Mouse (Mus musculus) G1E (cell line): ENCODE measurements around the gene Tescl. TPM values are rescaled to one million over a fixed set of nuclear protein-coding genes. Genes with fewer than 3 reads are reported as not detected.

Experiments used
- ATAC-seq: 2 replicates; pipeline ENCODE4 v1.8.0; 2016; ENCODE audit warnings: mild to moderate bottlenecking; ENCODE audit not compliant: insufficient number of reproducible peaks, poor library complexity, low FRiP score, severe bottlenecking; ENCODE audit errors: extremely low read depth
- DNase-seq: peaks from one replicate; pipeline ENCODE4 v3.0.0; 2012; ENCODE audit warnings: low spot score
- H3K27me3 ChIP-seq: 2 replicates; pipeline ENCODE4 v1.6.1; 2012; ENCODE audit warnings: mild to moderate bottlenecking, low read length, inconsistent platforms; ENCODE audit not compliant: insufficient read depth
- H3K36me3 ChIP-seq: replicated peaks from 2 replicates; pipeline ENCODE3; 2012; ENCODE audit warnings: mild to moderate bottlenecking, inconsistent platforms
- H3K4me1 ChIP-seq: 2 replicates; pipeline ENCODE4 v1.6.1; 2012; ENCODE audit warnings: low read depth, low read length, inconsistent platforms, mixed read lengths; ENCODE audit not compliant: insufficient read depth
- H3K4me3 ChIP-seq: 2 replicates; pipeline ENCODE4 v1.5.1; 2012; ENCODE audit warnings: low read depth, mild to moderate bottlenecking, inconsistent platforms, low read length, moderate library complexity, mixed read lengths
- H3K9me3 ChIP-seq: replicated peaks from 2 replicates; pipeline ENCODE4 v1.6.1; 2012; ENCODE audit warnings: inconsistent platforms
- CTCF ChIP-seq: IDR thresholded peaks from 2 replicates; pipeline ENCODE4 v1.5.1; 2012; ENCODE audit warnings: low read depth, low read length, inconsistent platforms, mixed read lengths
- GATA1 ChIP-seq: IDR thresholded peaks from 2 replicates; pipeline ENCODE4 v1.6.1; 2012; ENCODE audit warnings: borderline replicate concordance, low read length, inconsistent platforms, mixed read lengths
- GATA2 ChIP-seq: IDR thresholded peaks from 2 replicates; pipeline ENCODE4 v1.6.1; 2012; ENCODE audit warnings: low read depth, low read length, inconsistent platforms, borderline replicate concordance
- POLR2AphosphoS5 ChIP-seq: IDR thresholded peaks from 2 replicates; pipeline ENCODE4 v1.6.1; 2012; ENCODE audit warnings: low read depth, low read length, inconsistent platforms; ENCODE audit not compliant: insufficient replicate concordance
- TAL1 ChIP-seq: conservative IDR thresholded peaks from 2 replicates; pipeline ENCODE4 v1.6.1; 2012; ENCODE audit warnings: low read depth, low read length, inconsistent platforms, mixed read lengths
- polyA plus RNA-seq: library from polyadenylated mRNA; stranded (reverse); fragments of >175 nt; gene quantifications from 2 replicates; pipeline ENCODE4 v1.2.3, GENCODE M21; 2012
- total RNA-seq, 2 experiments: library from RNA; stranded (forward) in 1 of 2; stranded (reverse) in 1 of 2; fragments of 200-1000 nt in 1 of 2; fragments of >200 nt in 1 of 2; fragmentation: Nextera tagmentation in 1 of 2; gene quantifications; 2 replicates each; pipeline ENCODE4 v1.2.3; 2014 to 2017

Tescl gene
- not detected in 2 replicates for total RNA-seq (2014; fragmentation: Nextera tagmentation)
- not detected in 2 replicates for total RNA-seq (2017)
- polyA plus RNA-seq: not detected in 2 replicates

DNA sequence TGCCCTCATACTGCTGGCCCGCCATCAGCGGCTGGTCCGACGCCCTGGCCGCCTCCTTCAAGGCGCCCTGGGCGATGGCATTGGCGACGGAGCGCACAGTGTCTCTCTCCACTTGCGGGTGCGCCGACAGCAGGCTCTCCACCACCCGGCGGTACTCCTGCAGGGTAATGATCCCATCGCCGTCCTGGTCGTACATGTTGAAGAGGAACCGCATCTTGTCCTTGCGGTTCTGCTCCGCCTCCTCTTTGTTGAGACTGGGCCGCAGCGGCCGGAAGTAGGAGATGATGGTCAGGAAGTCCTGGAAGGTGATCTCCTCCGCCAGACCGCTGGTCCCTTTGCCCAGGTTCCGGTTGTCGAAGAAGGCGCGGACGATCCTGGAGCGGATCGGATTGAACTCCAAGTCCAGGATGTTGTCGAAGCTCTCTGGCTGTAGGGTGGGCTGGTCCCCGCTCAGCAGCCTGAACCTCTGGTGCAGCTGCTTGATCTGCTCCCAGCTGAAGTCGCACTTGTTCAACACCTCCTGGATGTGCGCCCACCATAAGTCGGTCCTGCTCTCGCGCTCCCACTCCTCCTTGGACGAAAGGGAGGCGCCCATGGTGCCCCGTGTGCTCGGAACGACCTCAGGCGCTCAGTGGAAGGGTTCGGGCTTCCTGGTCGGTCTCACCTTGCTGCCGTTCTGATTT is at the start of gene Tescl:
Tescl (minus strand) TSS at position 633 of the 683 bp plus-strand sequence.
- TF ChIP-seq POLR2AphosphoS5 (no peak), GATA2 (no peak), TAL1 (no peak), GATA1 (no peak), CTCF (no peak)
- Histone ChIP-seq H3K4me1 (no peaks in the 10 kb centered on the region), H3K36me3 (no peaks in the 10 kb centered on the region), H3K9me3 (no peaks in the 10 kb centered on the region), H3K4me3 (no peak within 1 kb of the TSS), H3K27me3 (peaks cover 19% of the 10 kb centered on the region)
- ATAC-seq: no peak
- DNase-seq: no peak

DNA sequence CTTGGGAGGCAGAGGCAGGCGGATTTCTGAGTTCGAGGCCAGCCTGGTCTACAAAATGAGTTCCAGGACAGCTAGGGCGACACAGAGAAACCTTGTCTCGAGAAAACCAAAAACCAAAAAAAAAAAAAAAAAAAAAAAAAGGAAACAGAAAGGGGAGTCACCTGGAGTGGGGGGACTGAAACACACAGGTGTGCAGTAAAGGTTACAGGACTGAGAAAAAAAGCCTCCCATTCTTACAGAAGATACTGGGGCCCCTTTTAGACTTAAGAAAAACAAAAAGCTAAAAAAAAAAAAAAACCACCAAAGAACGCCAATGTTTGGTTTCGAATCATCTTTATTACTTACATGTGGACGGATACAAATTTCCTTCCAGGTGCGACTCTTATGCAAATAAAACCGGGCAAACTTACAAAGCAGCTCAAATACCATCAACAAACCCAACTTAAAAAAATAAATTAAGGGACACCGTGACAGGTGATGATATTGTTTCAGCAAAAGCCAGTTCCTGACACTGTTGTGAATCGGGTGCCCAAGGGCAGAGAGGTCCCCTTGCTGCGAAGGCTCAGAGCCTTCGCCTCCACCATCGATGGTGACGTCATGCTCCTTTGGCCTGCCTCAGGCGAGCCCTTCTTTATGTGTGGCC is 49.1 kb upstream of the Tescl start:
- H3K4me1 ChIP-seq: peaks cover 91% of the 10 kb centered on the region
- H3K36me3 ChIP-seq: peaks cover 99% of the 10 kb centered on the region
- H3K9me3 ChIP-seq: no peaks in the 10 kb centered on the region
- H3K27me3 ChIP-seq: no peaks in the 10 kb centered on the region
- H3K4me3 ChIP-seq: peak overlapping the region; percentile 0; the same call in 1 of the 2 replicates
- DNase-seq (no peak), ATAC-seq (no peak)
- no peak for TF ChIP-seq CTCF
- TF ChIP-seq GATA1: no peak
- TF ChIP-seq TAL1: no peak

DNA sequence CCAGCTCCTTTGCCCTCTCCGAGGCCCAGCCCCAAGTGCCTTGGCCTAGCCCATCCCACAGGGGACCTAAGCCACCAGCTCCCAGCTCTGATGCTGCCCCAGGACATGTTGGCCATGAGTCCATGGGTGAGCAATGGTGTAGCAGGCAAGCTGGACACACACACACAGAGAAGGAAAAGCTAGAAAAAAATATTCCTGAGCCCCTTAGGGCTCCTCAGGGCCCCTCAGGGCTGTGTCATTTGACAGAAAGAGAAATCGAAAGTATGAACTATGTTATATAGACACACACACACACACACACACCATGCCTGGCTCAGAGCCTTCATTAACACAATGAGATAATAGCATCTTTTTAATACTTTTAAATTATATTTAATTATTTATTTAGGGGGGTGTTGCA is 46.6 kb upstream of the Tescl start:
- H3K9me3 ChIP-seq: no peaks in the 10 kb centered on the region
- TF ChIP-seq TAL1 (no peak), GATA1 (no peak)
- DNase-seq: no peak
- peaks cover 97% of the 10 kb centered on the region for H3K36me3 ChIP-seq
- no peak for ATAC-seq
- no peaks in the 10 kb centered on the region for H3K27me3 ChIP-seq
- no peak overlapping the region for H3K4me3 ChIP-seq
- H3K4me1 ChIP-seq: peaks cover 87% of the 10 kb centered on the region

DNA sequence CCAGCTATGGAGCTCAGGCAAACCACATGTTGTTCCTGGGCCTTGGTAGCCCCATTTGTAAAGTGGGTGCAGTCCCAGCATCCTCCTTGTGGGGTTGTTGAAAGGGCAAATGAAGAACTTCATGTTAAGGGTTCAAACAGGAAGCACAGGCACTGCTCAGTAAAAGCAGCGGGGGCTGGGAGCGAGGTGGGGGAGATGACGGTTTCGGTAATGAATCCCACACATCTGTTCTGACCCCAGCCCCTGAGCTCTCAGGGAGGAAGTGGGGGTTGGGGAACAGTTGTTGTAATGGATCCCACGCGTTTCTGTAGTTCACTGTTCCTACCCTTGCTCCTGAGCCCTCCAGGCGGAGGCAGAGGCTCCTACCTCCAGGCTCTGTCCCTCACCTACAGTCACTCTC is 46.2 kb upstream of the Tescl start:
- no peaks in the 10 kb centered on the region for H3K27me3 ChIP-seq

DNA sequence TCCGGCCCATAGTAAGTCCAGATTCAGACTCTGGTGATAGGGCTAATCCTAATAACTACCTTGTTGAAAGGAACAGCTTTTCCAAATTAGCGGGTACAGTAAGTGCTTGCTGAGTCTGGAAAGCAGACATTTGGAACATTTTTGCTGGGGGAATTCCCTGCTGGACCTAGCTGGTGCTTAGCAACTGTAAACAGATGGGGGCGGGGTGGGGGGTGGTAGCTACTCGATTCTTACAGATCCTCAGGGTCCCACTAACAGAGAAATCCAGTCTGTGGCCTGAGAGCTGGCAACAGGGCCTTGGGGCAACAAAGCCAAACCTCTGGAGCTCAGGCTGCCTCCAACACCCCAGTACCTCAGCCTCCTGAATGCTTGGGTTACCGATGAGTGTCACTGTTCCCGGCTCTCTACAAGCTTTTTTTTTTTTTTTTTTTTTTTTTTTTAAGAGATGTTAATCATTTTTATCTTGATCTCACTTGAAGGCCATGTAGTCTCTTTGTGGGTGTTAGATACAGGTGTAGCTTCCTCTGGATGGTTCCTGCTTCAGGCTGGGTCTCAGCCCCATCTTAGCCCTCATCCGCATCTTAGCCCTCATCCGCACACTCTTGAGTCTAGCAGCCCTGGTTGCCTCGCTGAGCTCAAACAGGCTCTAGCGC is 44.4 kb upstream of the Tescl start:
- H3K9me3 ChIP-seq: no peaks in the 10 kb centered on the region
- TF ChIP-seq GATA2 (no peak), TAL1 (no peak), GATA1 (no peak), CTCF (no peak), POLR2AphosphoS5 (no peak)

More for the DNA sequence above, 46.2 kb upstream of the Tescl start:
- Histone ChIP-seq H3K36me3 (peaks cover 94% of the 10 kb centered on the region), H3K9me3 (no peaks in the 10 kb centered on the region), H3K4me3 (no peak overlapping the region), H3K4me1 (peaks cover 83% of the 10 kb centered on the region)
- ATAC-seq: no peak
- TF ChIP-seq GATA1 (no peak), GATA2 (no peak), TAL1 (no peak), CTCF (no peak), POLR2AphosphoS5 (no peak)
- no peak for DNase-seq

DNA sequence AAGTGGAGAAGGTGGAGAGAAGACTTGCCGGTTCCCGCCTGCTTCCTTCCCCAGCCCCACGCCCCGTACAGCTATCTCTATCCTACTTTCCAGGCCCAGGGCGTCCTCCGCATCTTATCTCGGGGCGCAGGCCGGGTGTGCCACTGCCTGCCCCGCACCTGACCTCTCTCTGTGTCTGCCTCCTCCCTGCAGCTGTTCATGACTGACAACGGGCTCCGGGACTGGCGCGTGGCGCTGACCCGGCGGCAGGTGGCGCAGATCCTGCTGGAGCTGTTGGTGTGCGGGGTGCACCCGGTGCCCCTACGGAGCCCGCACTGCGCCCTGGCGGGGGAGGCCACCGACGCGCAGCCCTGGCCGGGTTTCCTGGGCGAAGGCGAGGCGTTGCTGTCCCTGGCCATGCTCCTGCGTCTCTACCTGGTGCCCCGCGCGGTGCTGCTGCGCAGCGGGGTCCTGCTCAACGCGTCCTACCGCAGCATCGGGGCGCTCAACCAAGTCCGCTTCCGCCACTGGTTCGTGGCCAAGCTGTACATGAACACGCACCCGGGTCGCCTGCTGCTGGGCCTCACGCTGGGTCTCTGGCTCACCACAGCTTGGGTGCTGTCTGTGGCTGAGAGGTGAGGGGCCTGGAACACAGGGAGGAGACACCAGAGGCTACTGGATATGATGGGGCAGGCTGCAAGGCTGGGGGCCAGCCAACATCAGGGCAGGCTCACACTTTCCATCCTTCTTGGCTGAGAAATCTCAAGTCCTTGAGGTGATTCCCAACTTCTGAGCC is 43.5 kb upstream of the Tescl start:
- DNase-seq: peak; percentile 86
- TF ChIP-seq GATA1 (no peak), TAL1 (peak; percentile 97)
- Histone ChIP-seq H3K9me3 (no peaks in the 10 kb centered on the region), H3K27me3 (no peaks in the 10 kb centered on the region), H3K4me1 (peaks cover 84% of the 10 kb centered on the region), H3K4me3 (peak overlapping the region; percentile 70), H3K36me3 (peaks cover 92% of the 10 kb centered on the region)
- ATAC-seq: peak; percentile 92

More for the DNA sequence above, 44.4 kb upstream of the Tescl start:
- Histone ChIP-seq H3K36me3 (peaks cover 92% of the 10 kb centered on the region), H3K27me3 (no peaks in the 10 kb centered on the region), H3K4me3 (no peak overlapping the region; the same call in 1 of the 2 replicates), H3K4me1 (peaks cover 81% of the 10 kb centered on the region)
- ATAC-seq: no peak
- DNase-seq: no peak
